Mouse (Mus musculus): ENCODE data around the gene Mt2. TPM values are rescaled to one million over a fixed set of nuclear protein-coding genes. Genes with fewer than 3 reads are reported as not detected.

Gene Mt2
- polyA plus RNA-seq, 1 experiment from 2014 or later = 67.5 TPM

- Histone ChIP-seq H3K4me1 (ENCODE audit: control insufficient read depth, insufficient read depth, low read length) (peaks cover 11% of the 10 kb centered on the region), H3K36me3 (ENCODE audit: control insufficient read depth, insufficient read depth, low read length) (no peaks in the 10 kb centered on the region), H3K27me3 (ENCODE audit: control insufficient read depth, insufficient read depth, low read length) (peaks cover 20% of the 10 kb centered on the region), H3K9ac (ENCODE audit: low read depth, low read length) (0 out of 2 replicates have a peak overlapping the region, but pooled peaks have one; percentile 18), H3K4me2 (replicated peaks; ENCODE audit: low read depth, low read length) (no peak overlapping the region), H3K4me3 (ENCODE audit: low read length) (no peak overlapping the region), H3K9me3 (ENCODE audit: control insufficient read depth, low read length) (no peaks in the 10 kb centered on the region), H3K27ac (ENCODE audit: low read depth, low read length) (no peak overlapping the region)
- WGBS = under 1% methylated on average over 6 of the region's 6 CpGs
- ATAC-seq (ENCODE audit: low FRiP score, low TSS enrichment) = peak; percentile 77
Measured at GRCm38 (mm10) chr8:94167244-94167643, 5.2 kb upstream of the Mt2 start.

DNA sequence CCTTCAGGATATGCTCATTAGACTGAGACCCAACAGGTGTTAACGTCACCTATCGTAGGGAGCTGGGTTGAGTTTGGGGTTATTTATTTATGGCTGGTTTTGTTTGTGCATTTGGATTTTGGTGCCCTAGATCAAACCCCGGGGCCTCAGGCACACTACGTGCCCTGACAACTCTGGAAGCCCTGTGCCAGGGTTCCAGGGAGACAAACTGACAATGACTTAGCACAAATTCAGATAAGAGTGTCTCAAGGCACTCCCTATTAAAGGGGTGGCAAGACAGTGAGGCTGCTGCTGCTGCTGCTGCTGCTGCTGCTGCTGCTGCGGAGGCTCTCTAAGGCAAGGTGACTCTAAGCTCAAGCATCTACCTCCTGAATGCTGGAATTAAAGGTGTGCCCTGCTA is 2.9 kb upstream of the Mt2 start:
- Histone ChIP-seq H3K36me3 (ENCODE audit: control insufficient read depth, insufficient read depth, low read length) (no peaks in the 10 kb centered on the region), H3K9ac (ENCODE audit: low read depth, low read length) (no peak overlapping the region), H3K27me3 (ENCODE audit: control insufficient read depth, insufficient read depth, low read length) (peaks cover 39% of the 10 kb centered on the region), H3K27ac (ENCODE audit: low read depth, low read length) (no peak overlapping the region), H3K4me2 (replicated peaks; ENCODE audit: low read depth, low read length) (no peak overlapping the region), H3K4me3 (ENCODE audit: low read length) (no peak overlapping the region), H3K4me1 (ENCODE audit: control insufficient read depth, insufficient read depth, low read length) (peaks cover 21% of the 10 kb centered on the region), H3K9me3 (ENCODE audit: control insufficient read depth, low read length) (no peaks in the 10 kb centered on the region)
- no peak for ATAC-seq (ENCODE audit: low FRiP score, low TSS enrichment)
- 88% methylated on average over 5 of the region's 5 CpGs for WGBS

GRCm38 (mm10) chr8:94171321-94171755 is 1.1 kb upstream of the Mt2 start:
- no peak for ATAC-seq (ENCODE audit: low FRiP score, low TSS enrichment)
- Histone ChIP-seq H3K4me1 (ENCODE audit: control insufficient read depth, insufficient read depth, low read length) (peaks cover 21% of the 10 kb centered on the region), H3K9ac (ENCODE audit: low read depth, low read length) (no peak overlapping the region), H3K27me3 (ENCODE audit: control insufficient read depth, insufficient read depth, low read length) (peaks cover 54% of the 10 kb centered on the region), H3K9me3 (ENCODE audit: control insufficient read depth, low read length) (no peaks in the 10 kb centered on the region), H3K36me3 (ENCODE audit: control insufficient read depth, insufficient read depth, low read length) (no peaks in the 10 kb centered on the region), H3K4me3 (ENCODE audit: low read length) (peak overlapping the region; percentile 40), H3K27ac (ENCODE audit: low read depth, low read length) (no peak overlapping the region), H3K4me2 (replicated peaks; ENCODE audit: low read depth, low read length) (peak overlapping the region; percentile 85)
- 26% methylated on average over 10 of the region's 10 CpGs for WGBS

GRCm38 (mm10) chr8:94172809-94173732 is 607 bp downstream of the Mt2 start:
- Histone ChIP-seq H3K9me3 (ENCODE audit: control insufficient read depth, low read length) (no peaks in the 10 kb centered on the region), H3K4me2 (replicated peaks; ENCODE audit: low read depth, low read length) (peak overlapping the region; percentile 85), H3K36me3 (ENCODE audit: control insufficient read depth, insufficient read depth, low read length) (no peaks in the 10 kb centered on the region), H3K4me1 (ENCODE audit: control insufficient read depth, insufficient read depth, low read length) (peaks cover 21% of the 10 kb centered on the region), H3K4me3 (ENCODE audit: low read length) (peak overlapping the region; percentile 40), H3K9ac (ENCODE audit: low read depth, low read length) (peak overlapping the region; percentile 42; the same call in 1 of the 2 replicates), H3K27me3 (ENCODE audit: control insufficient read depth, insufficient read depth, low read length) (peaks cover 64% of the 10 kb centered on the region), H3K27ac (ENCODE audit: low read depth, low read length) (no peak overlapping the region)
- ATAC-seq (ENCODE audit: low FRiP score, low TSS enrichment) = peak; percentile 24; the same call in 1 of the 2 replicates
- 1% methylated on average over 39 of the region's 39 CpGs for WGBS

DNA sequence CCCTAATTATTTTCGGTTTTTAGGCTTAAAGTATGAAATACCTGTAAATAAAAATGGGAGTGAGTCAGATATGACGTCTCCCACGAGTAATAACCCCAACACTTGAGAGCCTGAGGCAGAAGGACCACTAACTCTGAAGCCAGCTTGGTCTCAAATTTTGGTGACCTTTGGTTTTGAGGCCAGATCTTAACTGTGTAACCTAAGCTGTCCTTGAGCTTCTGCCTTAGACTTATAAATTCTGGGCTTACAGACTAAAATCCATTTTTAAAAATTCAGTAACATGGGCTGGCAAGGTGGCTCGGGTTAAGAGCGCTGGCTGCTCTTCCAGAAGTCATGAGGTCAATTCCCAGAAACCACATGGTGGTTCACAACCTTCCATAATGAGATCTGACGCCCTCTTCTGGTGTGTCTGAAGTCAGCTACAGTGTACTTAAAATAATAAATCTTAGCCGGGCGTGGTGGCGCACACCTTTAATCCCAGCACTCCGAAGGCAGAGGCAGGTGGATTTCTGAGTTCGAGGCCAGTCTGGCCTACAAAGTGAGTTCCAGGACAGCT is 1.5 kb downstream of the Mt2 start:
- Histone ChIP-seq H3K4me3 (ENCODE audit: low read length) (no peak overlapping the region), H3K9ac (ENCODE audit: low read depth, low read length) (no peak overlapping the region), H3K4me1 (ENCODE audit: control insufficient read depth, insufficient read depth, low read length) (peaks cover 21% of the 10 kb centered on the region), H3K9me3 (ENCODE audit: control insufficient read depth, low read length) (no peaks in the 10 kb centered on the region), H3K27me3 (ENCODE audit: control insufficient read depth, insufficient read depth, low read length) (peaks cover 72% of the 10 kb centered on the region), H3K36me3 (ENCODE audit: control insufficient read depth, insufficient read depth, low read length) (no peaks in the 10 kb centered on the region), H3K27ac (ENCODE audit: low read depth, low read length) (no peak overlapping the region), H3K4me2 (replicated peaks; ENCODE audit: low read depth, low read length) (no peak overlapping the region)
- WGBS = 45% methylated on average over 11 of the region's 11 CpGs
- no peak for ATAC-seq (ENCODE audit: low FRiP score, low TSS enrichment)

- Histone ChIP-seq H3K27ac (ENCODE audit: low read depth, low read length) (no peak overlapping the region), H3K27me3 (ENCODE audit: control insufficient read depth, insufficient read depth, low read length) (peaks cover 77% of the 10 kb centered on the region), H3K4me2 (replicated peaks; ENCODE audit: low read depth, low read length) (no peak overlapping the region), H3K9me3 (ENCODE audit: control insufficient read depth, low read length) (no peaks in the 10 kb centered on the region), H3K9ac (ENCODE audit: low read depth, low read length) (no peak overlapping the region), H3K4me3 (ENCODE audit: low read length) (no peak overlapping the region), H3K4me1 (ENCODE audit: control insufficient read depth, insufficient read depth, low read length) (peaks cover 27% of the 10 kb centered on the region), H3K36me3 (ENCODE audit: control insufficient read depth, insufficient read depth, low read length) (no peaks in the 10 kb centered on the region)
- 22% methylated on average over 7 of the region's 7 CpGs for WGBS
- no peak for ATAC-seq (ENCODE audit: low FRiP score, low TSS enrichment)
Measured at GRCm38 (mm10) chr8:94174619-94175213, 2.3 kb downstream of the Mt2 start.

DNA sequence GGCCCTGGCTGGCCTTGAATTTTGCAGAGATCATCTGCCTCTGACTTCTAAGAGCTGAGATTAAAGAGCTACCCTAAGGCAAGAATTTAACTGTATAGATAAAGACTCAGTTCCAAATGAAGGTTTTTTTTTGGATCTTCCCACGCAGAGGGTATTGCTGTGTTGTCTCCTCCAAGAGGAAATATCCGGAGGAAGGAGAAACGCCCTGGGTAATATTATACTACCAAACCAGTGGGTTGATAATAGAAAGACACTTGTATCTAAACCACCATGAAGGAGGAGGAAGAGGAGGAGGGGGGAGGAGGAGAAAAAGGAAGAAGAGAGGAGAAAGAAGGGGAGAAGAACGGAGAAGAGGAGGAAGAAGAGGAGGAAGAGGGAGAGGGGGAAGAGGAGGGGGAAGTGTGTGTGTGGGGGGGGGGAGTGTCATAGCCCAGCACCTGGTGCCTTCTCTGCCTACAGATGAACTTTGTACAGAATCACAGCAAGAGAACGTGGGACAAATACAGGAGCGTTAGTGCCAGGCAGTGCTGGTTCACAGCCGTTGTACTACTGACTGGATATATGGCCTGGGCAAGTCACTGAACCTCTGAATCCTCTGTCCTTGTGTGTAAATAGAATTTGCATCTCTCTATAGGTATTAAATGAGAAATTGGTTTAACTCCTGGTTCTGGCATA is 5.4 kb downstream of the Mt2 start:
- ATAC-seq (ENCODE audit: low FRiP score, low TSS enrichment) = no peak
- peaks cover 15% of the 10 kb centered on the region for H3K4me1 ChIP-seq (ENCODE audit: control insufficient read depth, insufficient read depth, low read length)
- no peaks in the 10 kb centered on the region for H3K9me3 ChIP-seq (ENCODE audit: control insufficient read depth, low read length)
- no peak overlapping the region for H3K27ac ChIP-seq (ENCODE audit: low read depth, low read length)
- no peak overlapping the region for H3K4me2 ChIP-seq (replicated peaks; ENCODE audit: low read depth, low read length)
- H3K4me3 ChIP-seq (ENCODE audit: low read length) = no peak overlapping the region
- no peaks in the 10 kb centered on the region for H3K36me3 ChIP-seq (ENCODE audit: control insufficient read depth, insufficient read depth, low read length)
- 48% methylated on average over 7 of the region's 7 CpGs for WGBS
- H3K27me3 ChIP-seq (ENCODE audit: control insufficient read depth, insufficient read depth, low read length) = peaks cover 76% of the 10 kb centered on the region
- H3K9ac ChIP-seq (ENCODE audit: low read depth, low read length) = no peak overlapping the region

- under 1% methylated on average over 47 of the region's 50 CpGs for WGBS
- Histone ChIP-seq H3K27me3 (ENCODE audit: control insufficient read depth, insufficient read depth, low read length) (peaks cover 78% of the 10 kb centered on the region), H3K4me2 (replicated peaks; ENCODE audit: low read depth, low read length) (peak within 1 kb of the TSS; percentile 78), H3K4me3 (ENCODE audit: low read length) (peak within 1 kb of the TSS; percentile 46), H3K9me3 (ENCODE audit: control insufficient read depth, low read length) (no peaks in the 10 kb centered on the region), H3K36me3 (ENCODE audit: control insufficient read depth, insufficient read depth, low read length) (no peaks in the 10 kb centered on the region), H3K27ac (ENCODE audit: low read depth, low read length) (no peak within 1 kb of the TSS), H3K9ac (ENCODE audit: low read depth, low read length) (peak within 1 kb of the TSS; percentile 42; the same call in 1 of the 2 replicates), H3K4me1 (ENCODE audit: control insufficient read depth, insufficient read depth, low read length) (peaks cover 14% of the 10 kb centered on the region; the same call in 1 of the 2 replicates)
- peak; percentile 84 for ATAC-seq (ENCODE audit: low FRiP score, low TSS enrichment)
Measured at GRCm38 (mm10) chr8:94178857-94179712, 6.6 kb downstream of the Mt2 start, which contains the start of gene Mt1. Gene Mt1, plus strand, starts transcription at chr8:94179082.
